Mouse (Mus musculus) natural killer cell, adult 2 months (primary cell): ENCODE measurements around the gene Armc2.

Experiments used
- DNase-seq, 2 experiments: peaks; one replicate each; pipeline ENCODE4 v3.0.0; 2022; ENCODE audit warnings: low spot score in 2 of 2

Gene Armc2

DNA sequence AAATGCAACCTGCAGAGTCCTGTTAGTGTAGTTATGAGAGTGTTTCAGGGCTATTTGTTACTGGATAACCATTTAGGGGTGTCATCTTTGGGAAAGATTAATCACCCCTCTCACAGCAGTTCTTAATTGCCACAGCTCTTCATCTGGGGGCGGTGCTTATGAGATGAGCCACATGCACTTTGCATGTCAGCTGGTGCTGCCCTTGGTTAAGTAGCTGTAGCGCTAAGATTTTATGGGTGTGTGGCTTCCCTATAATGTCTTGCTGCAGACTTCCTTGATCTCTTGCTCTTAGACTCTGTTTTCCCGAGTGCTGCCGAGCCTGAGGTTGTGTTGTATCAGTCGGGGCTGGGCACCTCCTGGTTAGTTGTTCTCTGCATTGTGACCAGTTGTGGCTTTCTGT, 150.3 kb downstream of the Armc2 start:
- no peak for DNase-seq

DNA sequence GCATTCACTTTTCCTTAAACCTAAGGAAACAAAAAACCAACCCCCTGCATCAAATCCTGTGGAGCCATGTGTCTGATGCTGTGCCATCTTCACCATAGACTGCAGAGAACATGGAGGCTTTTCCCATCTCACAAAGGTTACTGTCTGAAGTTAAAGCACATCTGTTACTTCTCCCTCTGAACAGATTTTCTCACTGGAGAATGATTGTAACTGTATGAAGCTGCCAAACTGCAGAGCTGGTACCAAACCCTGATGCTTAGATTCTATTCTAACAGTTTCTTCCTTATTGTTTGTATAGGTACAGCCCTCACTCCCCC, 151.4 kb downstream of the Armc2 start:
- DNase-seq, result no peak

DNA sequence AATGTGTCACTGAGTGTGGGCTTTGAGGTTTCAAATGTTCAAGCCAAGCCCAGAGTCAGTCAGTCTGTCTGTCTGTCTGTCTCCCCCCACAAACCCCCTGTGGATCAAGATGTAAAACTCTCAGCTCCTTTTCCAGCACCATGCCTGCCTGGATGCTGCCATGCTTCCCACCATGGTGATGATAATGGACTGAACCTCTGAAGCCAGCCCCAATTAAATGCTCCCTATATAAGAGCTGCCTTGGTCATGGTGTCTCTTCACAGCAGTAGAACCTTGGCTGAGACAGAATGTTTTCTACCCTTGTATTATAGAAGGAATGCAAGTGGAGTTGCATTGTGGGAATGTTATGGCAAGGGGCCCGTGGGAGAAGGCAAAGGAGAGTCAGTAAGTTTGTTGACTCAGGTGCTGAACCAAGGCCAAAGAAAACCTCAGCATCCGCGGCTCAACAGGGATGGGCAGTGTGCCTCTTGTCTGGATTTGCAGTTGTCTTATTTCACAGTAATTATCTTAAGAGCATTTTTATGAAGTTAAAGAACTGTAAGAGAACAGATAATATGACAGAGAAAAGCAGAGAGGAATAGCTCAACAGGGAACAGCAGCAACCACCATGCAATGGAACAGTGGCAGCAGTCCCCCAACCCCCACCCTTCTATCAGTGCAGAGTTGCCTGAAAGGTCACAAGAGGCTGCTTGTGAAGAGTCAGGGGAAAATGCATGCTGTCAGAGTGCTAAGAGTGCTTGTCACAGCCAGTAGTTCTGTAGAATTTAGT, 152.0 kb downstream of the Armc2 start:
- no peak for DNase-seq
